Mouse (Mus musculus): ENCODE results near the gene Nlgn1.

DNA sequence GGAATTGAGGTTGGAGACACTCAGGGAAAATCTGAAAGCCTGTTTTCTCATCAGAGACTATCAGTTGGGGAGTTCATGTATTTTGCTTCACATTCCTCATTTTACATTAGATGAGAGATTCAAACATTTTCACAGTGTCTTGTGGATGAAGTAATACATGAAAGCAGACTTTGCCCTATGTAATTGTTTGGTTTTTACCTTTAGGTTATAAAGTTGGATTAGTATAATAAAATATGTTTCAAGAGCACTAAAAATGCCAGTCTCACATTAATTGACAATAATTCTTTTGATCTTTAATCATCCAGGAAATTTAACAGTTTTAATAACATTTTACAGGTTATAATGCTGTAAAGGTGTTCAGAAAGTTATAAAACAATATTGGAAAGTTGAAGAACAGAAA lies 262.9 kb downstream of the Nlgn1 start:
- TF ChIP-seq CTCF (IDR thresholded peaks at IDR 0.05; ENCODE audit: control insufficient read depth, insufficient read depth, insufficient replicate concordance, low read depth, low read length) (no peak), POLR2A (IDR thresholded peaks at IDR 0.05; ENCODE audit: control insufficient read depth, low read depth, low read length) (no peak)
